Mouse (Mus musculus) heart, embryonic 11.5 days (tissue): ENCODE measurements around the gene Olfr111. TPM values are rescaled to one million over a fixed set of nuclear protein-coding genes. Genes with fewer than 3 reads are reported as not detected.

Source experiments
- ATAC-seq: fragments of 200-750 bp; cut with Nextera tagmentation; replicated peaks from 2 replicates; pipeline ENCODE4 v1.8.0; 2017; ENCODE audit warnings: moderate library complexity; ENCODE audit not compliant: insufficient number of reproducible peaks, low FRiP score, low TSS enrichment
- H3K27ac ChIP-seq: fragments of 300-500 bp; sonication (generic); 2 replicates; pipeline ENCODE4 v1.5.1; 2014; ENCODE audit warnings: mild to moderate bottlenecking, low read depth, low read length
- H3K27me3 ChIP-seq: fragments of 300-500 bp; sonication (generic); 2 replicates; pipeline ENCODE4 v1.6.1; 2014; ENCODE audit warnings: mild to moderate bottlenecking, low read length, mixed read lengths; ENCODE audit not compliant: control insufficient read depth, insufficient read depth
- H3K36me3 ChIP-seq: fragments of 300-500 bp; sonication (generic); 2 replicates; pipeline ENCODE4 v1.6.1; 2014; ENCODE audit warnings: mild to moderate bottlenecking, low read length, moderate library complexity, mixed read lengths; ENCODE audit not compliant: control insufficient read depth, insufficient read depth
- H3K4me1 ChIP-seq: fragments of 300-500 bp; sonication (generic); 2 replicates; pipeline ENCODE4 v1.6.1; 2014; ENCODE audit warnings: low read length; ENCODE audit not compliant: control insufficient read depth, insufficient read depth
- H3K4me2 ChIP-seq: fragments of 300-500 bp; sonication (generic); 2 replicates; pipeline ENCODE4 v1.6.1; 2014; ENCODE audit warnings: mild to moderate bottlenecking, moderate library complexity
- H3K4me3 ChIP-seq: fragments of 300-500 bp; sonication (generic); 2 replicates; pipeline ENCODE4 v1.5.1; 2014; ENCODE audit warnings: low read depth, low read length
- H3K9ac ChIP-seq: fragments of 300-500 bp; sonication (generic); 2 replicates; pipeline ENCODE4 v1.6.1; 2014; ENCODE audit warnings: mild to moderate bottlenecking, low read depth, low read length, moderate library complexity
- H3K9me3 ChIP-seq: fragments of 300-500 bp; sonication (generic); replicated peaks from 2 replicates; pipeline ENCODE4 v1.6.1; 2016; ENCODE audit warnings: low read length; ENCODE audit not compliant: control insufficient read depth
- WGBS: fragments of 180-500 bp; shearing (Covaris S2); extraction: QIAGEN DNeasy Blood & Tissue Kit; methylation state at CpG from one replicate; pipeline ENCODE4 v1.1.7; 2014; ENCODE audit not compliant: insufficient replicate concordance; 5-methylcytosine and 5-hydroxymethylcytosine counted together
- polyA plus RNA-seq: library from polyadenylated mRNA; unstranded; fragments of >200 nt; fragmentation: Nextera tagmentation; extraction: Ambion mirVana; gene quantifications from 2 replicates; pipeline ENCODE4 v1.2.1, GENCODE M21; 2014

Gene Olfr111
- polyA plus RNA-seq, 1 experiment from 2014 or later: not detected

GRCm38 (mm10) chr17:37543800-37544435, 36.1 kb downstream of the Olfr111 start:
- H3K9ac ChIP-seq: no peak overlapping the region
- H3K27me3 ChIP-seq: no peaks in the 10 kb centered on the region
- H3K4me2 ChIP-seq: no peak overlapping the region
- no peaks in the 10 kb centered on the region for H3K9me3 ChIP-seq
- ATAC-seq: no peak
- H3K4me1 ChIP-seq: no peaks in the 10 kb centered on the region
- H3K36me3 ChIP-seq: no peaks in the 10 kb centered on the region
- H3K4me3 ChIP-seq: no peak overlapping the region
- no peak overlapping the region for H3K27ac ChIP-seq
- 58% methylated on average over 3 of the region's 3 CpGs for WGBS

GRCm38 (mm10) chr17:37558913-37559615, 51.2 kb downstream of the Olfr111 start:
- ATAC-seq: no peak
- Histone ChIP-seq H3K4me1 (no peaks in the 10 kb centered on the region), H3K27me3 (no peaks in the 10 kb centered on the region), H3K4me2 (no peak overlapping the region), H3K9me3 (no peaks in the 10 kb centered on the region), H3K9ac (no peak overlapping the region), H3K4me3 (no peak overlapping the region), H3K27ac (no peak overlapping the region), H3K36me3 (no peaks in the 10 kb centered on the region)
- 56% methylated on average over 1 of the region's 1 CpGs for WGBS

GRCm38 (mm10) chr17:37569351-37569750, 61.5 kb downstream of the Olfr111 start, which contains the start of gene Olfr112:
Gene Olfr112, minus strand, starts transcription at chr17:37569451.
- H3K4me2 ChIP-seq: no peak within 1 kb of the TSS
- no peak for ATAC-seq
- no peaks in the 10 kb centered on the region for H3K36me3 ChIP-seq
- H3K9me3 ChIP-seq: no peaks in the 10 kb centered on the region
- H3K9ac ChIP-seq: no peak within 1 kb of the TSS
- H3K4me3 ChIP-seq: no peak within 1 kb of the TSS
- H3K4me1 ChIP-seq: no peaks in the 10 kb centered on the region
- H3K27me3 ChIP-seq: no peaks in the 10 kb centered on the region
- no peak within 1 kb of the TSS for H3K27ac ChIP-seq

- Histone ChIP-seq H3K4me1 (no peaks in the 10 kb centered on the region), H3K9me3 (no peaks in the 10 kb centered on the region), H3K9ac (no peak within 1 kb of the TSS), H3K27me3 (no peaks in the 10 kb centered on the region), H3K4me2 (no peak within 1 kb of the TSS), H3K36me3 (no peaks in the 10 kb centered on the region), H3K4me3 (no peak within 1 kb of the TSS), H3K27ac (no peak within 1 kb of the TSS)
- ATAC-seq: no peak
Measured at GRCm38 (mm10) chr17:37577563-37577962, 69.7 kb downstream of the Olfr111 start, which contains the start of gene Olfr113. Gene Olfr113, minus strand, starts transcription at chr17:37577663.

Other genes with a start within 250 kb of the Olfr111 start
- not detected in 2 replicates for gene Olfr98, start 244.3 kb upstream of the Olfr111 start, polyA plus RNA-seq
- 0.55 and 0.72 TPM in 2 replicates for gene H2-M3, start 237.8 kb upstream of the Olfr111 start, polyA plus RNA-seq
- gene Olfr99, start 224.6 kb upstream of the Olfr111 start, polyA plus RNA-seq: not detected in 2 replicates
- gene Olfr101, start 203.7 kb upstream of the Olfr111 start, polyA plus RNA-seq: not detected in 2 replicates
- not detected in 2 replicates for gene Olfr102, start 191.0 kb upstream of the Olfr111 start, polyA plus RNA-seq
- not detected in 2 replicates for gene Olfr103, start 168.3 kb upstream of the Olfr111 start, polyA plus RNA-seq
- gene Olfr104-ps, start 148.4 kb upstream of the Olfr111 start, polyA plus RNA-seq: not detected in 2 replicates
- gene Olfr105-ps, start 129.0 kb upstream of the Olfr111 start, polyA plus RNA-seq: not detected in 2 replicates
- not detected in 2 replicates for gene Olfr106-ps, start 117.6 kb upstream of the Olfr111 start, polyA plus RNA-seq
- not detected in 2 replicates for gene Olfr107, start 108.8 kb upstream of the Olfr111 start, polyA plus RNA-seq
- gene Olfr108, start 62.5 kb upstream of the Olfr111 start, polyA plus RNA-seq: not detected in 2 replicates
- gene Olfr109, start 49.1 kb upstream of the Olfr111 start, polyA plus RNA-seq: not detected in 2 replicates
- gene H2-M2, start 24.5 kb upstream of the Olfr111 start, polyA plus RNA-seq: not detected in 2 replicates
- not detected in 2 replicates for gene Olfr110, start 15.6 kb upstream of the Olfr111 start, polyA plus RNA-seq
- gene Olfr112, start 61.4 kb downstream of the Olfr111 start, polyA plus RNA-seq: not detected in 2 replicates
- gene Olfr113, start 69.6 kb downstream of the Olfr111 start, polyA plus RNA-seq: not detected in 2 replicates
- gene Olfr114, start 84.7 kb downstream of the Olfr111 start, polyA plus RNA-seq: not detected in 2 replicates
- gene Olfr115, start 119.1 kb downstream of the Olfr111 start, polyA plus RNA-seq: not detected in 2 replicates
- gene Olfr116, start 119.2 kb downstream of the Olfr111 start, polyA plus RNA-seq: not detected in 2 replicates
- gene Olfr117, start 155.8 kb downstream of the Olfr111 start, polyA plus RNA-seq: not detected in 2 replicates
- gene Olfr118, start 159.0 kb downstream of the Olfr111 start, polyA plus RNA-seq: not detected in 2 replicates
- not detected in 2 replicates for gene Olfr119, start 188.5 kb downstream of the Olfr111 start, polyA plus RNA-seq
- gene Olfr120, start 213.8 kb downstream of the Olfr111 start, polyA plus RNA-seq: not detected in 2 replicates
- gene Olfr121, start 240.8 kb downstream of the Olfr111 start, polyA plus RNA-seq: not detected in 2 replicates